Mouse (Mus musculus) heart, postnatal 14 days (tissue): ENCODE measurements around the gene Mblac1. TPM values are rescaled to one million over a fixed set of nuclear protein-coding genes. Genes with fewer than 3 reads are reported as not detected.
"Not testable (repeated sequence)": the region's sequence is repeated elsewhere in the genome, so short reads cannot be mapped to it uniquely, and the experiment has no call there.

Source experiments
- DNase-seq, 2 experiments: peaks; one replicate each; pipeline ENCODE4 v3.0.0; 2021 to 2022
- intact Hi-C: fragments of 180-260 bp; cut with DNase I; formaldehyde crosslinking; loops from one replicate; pipeline ENCODE4 v1.15.1; 2025
- microRNA-seq, 2 experiments: library from miRNA; unstranded; fragments of <30 nt; microRNA quantifications; one replicate each; pipeline ENCODE4 v1.2.0; 2021 to 2022
- total RNA-seq, 2 experiments: library from RNA; stranded (reverse); gene quantifications; 2 replicates each; pipeline ENCODE4 v1.2.3; 2021

The Mblac1 gene
- total RNA-seq, 2 experiments from 2014 or later: 2.7 to 3.2 TPM

- no peak for DNase-seq
- intact Hi-C loops: no loop called here
These were observed 8.0 kb downstream of the Mblac1 start for GRCm38 (mm10) chr5:138202086-138202485.

GRCm38 (mm10) chr5:138207253-138207652 lies 13.1 kb downstream of the Mblac1 start:
- intact Hi-C loops: no loop called here
- no peak for DNase-seq

- intact Hi-C loops: no loop called here
- DNase-seq: no peak
These were observed 13.8 kb downstream of the Mblac1 start for GRCm38 (mm10) chr5:138207873-138208272.

- intact Hi-C loops, DNase-seq: not testable (repeated sequence)
These were observed 22.5 kb downstream of the Mblac1 start for GRCm38 (mm10) chr5:138216632-138217031.

GRCm38 (mm10) chr5:138219864-138220263 lies 25.8 kb downstream of the Mblac1 start:
- no peak for DNase-seq
- intact Hi-C loops: loop anchor here (5.0 kb wide), 1 partner anchor 252 kb away; no protein-coding TSS in a partner anchor

- DNase-seq: peak; percentile 84 to 93
- intact Hi-C loops: loop anchor here (5.0 kb wide), 1 partner anchor 250 kb away; no protein-coding TSS in a partner anchor
These were observed 28.0 kb downstream of the Mblac1 start for GRCm38 (mm10) chr5:138222111-138222510.

- intact Hi-C loops: loop anchor here (5.0 kb wide), 1 partner anchor 249 kb away; no protein-coding TSS in a partner anchor
- no peak for DNase-seq
These were observed 29.2 kb downstream of the Mblac1 start for GRCm38 (mm10) chr5:138223287-138223686.

- DNase-seq: no peak
These were observed 31.6 kb downstream of the Mblac1 start, which contains the start of gene Nxpe5 for GRCm38 (mm10) chr5:138225700-138226099. Nxpe5 (plus strand) TSS chr5:138225898.

GRCm38 (mm10) chr5:138226491-138226890 lies 32.4 kb downstream of the Mblac1 start:
- intact Hi-C loops: no loop called here
- no peak for DNase-seq

More at GRCm38 (mm10) chr5:138225700-138226099, 31.6 kb downstream of the Mblac1 start, which contains the start of gene Nxpe5:
- intact Hi-C loops: no loop called here

GRCm38 (mm10) chr5:138227367-138227766 lies 33.3 kb downstream of the Mblac1 start:
- intact Hi-C loops: no loop called here

GRCm38 (mm10) chr5:138228026-138228425 lies 33.9 kb downstream of the Mblac1 start:
- intact Hi-C loops: no loop called here
- peak in 1 of 2 experiments; percentile 36 for DNase-seq

More at GRCm38 (mm10) chr5:138227367-138227766, 33.3 kb downstream of the Mblac1 start:
- DNase-seq: no peak

- intact Hi-C loops: no loop called here
These were observed 35.4 kb downstream of the Mblac1 start for GRCm38 (mm10) chr5:138229511-138229910.

GRCm38 (mm10) chr5:138233778-138234177 lies 39.7 kb downstream of the Mblac1 start:
- DNase-seq: no peak
- intact Hi-C loops: no loop called here

More at GRCm38 (mm10) chr5:138229511-138229910, 35.4 kb downstream of the Mblac1 start:
- DNase-seq: no peak

GRCm38 (mm10) chr5:138234224-138234623 lies 40.1 kb downstream of the Mblac1 start:
- intact Hi-C loops: no loop called here
- no peak for DNase-seq

- no peak for DNase-seq
- intact Hi-C loops: no loop called here
These were observed 47.4 kb downstream of the Mblac1 start for GRCm38 (mm10) chr5:138241511-138241910.

Small RNAs within 50 kb of the gene (microRNA-seq; reads per million reads assigned to microRNA genes)
- 715 to 1,977 reads per million in 2 experiments for gene Mir106b
- 66.6 to 641 reads per million in 2 experiments for gene Mir25
- 2,259 to 8,351 reads per million in 2 experiments for gene Mir93

Other genes with a start within 250 kb of the Mblac1 start
- under 1 TPM; 0.26 to 0.27 TPM for gene Gjc3, start 231.2 kb upstream of the Mblac1 start, total RNA-seq
- not detected for gene Azgp1, start 212.8 kb upstream of the Mblac1 start, total RNA-seq
- not detected for gene Smok3a, start 173.1 kb upstream of the Mblac1 start, total RNA-seq
- gene Smok3b, start 172.9 kb upstream of the Mblac1 start, total RNA-seq: not detected
- not detected for gene Smok3c, start 141.1 kb upstream of the Mblac1 start, total RNA-seq
- gene Zkscan1, start 109.2 kb upstream of the Mblac1 start, total RNA-seq: 10 to 100 TPM; 17.8 to 18.0 TPM
- 10 to 100 TPM; 13.7 to 14.2 TPM for gene Zscan21, start 77.4 kb upstream of the Mblac1 start, total RNA-seq
- gene Zfp113, start 38.6 kb upstream of the Mblac1 start, total RNA-seq: 10 to 100 TPM in 1 of 2 experiments, 1 to 10 TPM in 1; 8.0 to 10.9 TPM
- 100 to 1,000 TPM; 124 TPM for gene Cops6, start 33.2 kb upstream of the Mblac1 start, total RNA-seq
- gene Ap4m1, start 22.3 kb upstream of the Mblac1 start, total RNA-seq: 10 to 100 TPM in 1 of 2 experiments, 1 to 10 TPM in 1; 9.2 to 10.9 TPM
- gene Mcm7, start 21.9 kb upstream of the Mblac1 start, total RNA-seq: 10 to 100 TPM; 13.0 to 19.2 TPM
- 10 to 100 TPM; 25.3 to 28.4 TPM for gene Taf6, start 6.9 kb upstream of the Mblac1 start, total RNA-seq
- gene Cnpy4, start 6.8 kb upstream of the Mblac1 start, total RNA-seq: 1 to 10 TPM; 6.8 to 7.1 TPM
- gene Nxpe5, start 31.6 kb downstream of the Mblac1 start, total RNA-seq: under 1 TPM; 0.71 to 0.98 TPM
- 10 to 100 TPM; 59.2 to 63.4 TPM for gene Lamtor4, start 61.2 kb downstream of the Mblac1 start, total RNA-seq
- 1 to 10 TPM; 4.1 to 5.2 TPM for gene BC037034, start 69.7 kb downstream of the Mblac1 start, total RNA-seq
- under 1 TPM; 0.38 to 0.41 TPM for gene Gal3st4, start 78.5 kb downstream of the Mblac1 start, total RNA-seq
- gene Gm43720, start 85.6 kb downstream of the Mblac1 start, total RNA-seq: under 1 TPM in 1 of 2 experiments, not detected in 1; 0.05 TPM
- under 1 TPM; 0.26 to 0.51 TPM for gene Gpc2, start 85.7 kb downstream of the Mblac1 start, total RNA-seq
- under 1 TPM; 0.14 to 0.34 TPM for gene Stag3, start 85.9 kb downstream of the Mblac1 start, total RNA-seq
- under 1 TPM in 1 of 2 experiments, not detected in 1; 0.27 TPM for gene Pvrig, start 147.6 kb downstream of the Mblac1 start, total RNA-seq
- gene Zfp157, start 247.2 kb downstream of the Mblac1 start, total RNA-seq: 1 to 10 TPM; 7.5 TPM